Mouse (Mus musculus) liver, embryonic 16.5 days (tissue): Measurements from ENCODE around the gene Spata1. TPM values are rescaled to one million over a fixed set of nuclear protein-coding genes. Genes with fewer than 3 reads are reported as not detected.

ENCODE experiments used
- ATAC-seq: fragments of 200-750 bp; cut with Nextera tagmentation; 2 replicates; pipeline ENCODE4 v1.8.0; 2017; ENCODE audit warnings: low read depth, mild to moderate bottlenecking, moderate number of reproducible peaks, moderate library complexity
- H3K27ac ChIP-seq: fragments of 300-500 bp; sonication (generic); 2 replicates; pipeline ENCODE4 v1.5.1; 2014; ENCODE audit warnings: mild to moderate bottlenecking, low read length
- H3K27me3 ChIP-seq: fragments of 300-500 bp; sonication (generic); 2 replicates; pipeline ENCODE4 v1.6.1; 2014; ENCODE audit warnings: low read depth, low read length, mixed read lengths; ENCODE audit not compliant: control insufficient read depth, insufficient read depth
- H3K36me3 ChIP-seq: fragments of 300-500 bp; sonication (generic); 2 replicates; pipeline ENCODE4 v1.6.1; 2014; ENCODE audit warnings: mild to moderate bottlenecking; ENCODE audit not compliant: control insufficient read depth, insufficient read depth
- H3K4me1 ChIP-seq: fragments of 300-500 bp; sonication (generic); 2 replicates; pipeline ENCODE4 v1.6.1; 2014; ENCODE audit warnings: low read depth, low read length, mixed read lengths; ENCODE audit not compliant: control insufficient read depth
- H3K4me2 ChIP-seq: fragments of 300-500 bp; sonication (generic); 2 replicates; pipeline ENCODE4 v1.6.1; 2014; ENCODE audit warnings: low read depth, low read length, mixed read lengths
- H3K4me3 ChIP-seq: fragments of 300-500 bp; sonication (generic); 2 replicates; pipeline ENCODE4 v1.5.1; 2014; ENCODE audit warnings: low read depth, mild to moderate bottlenecking, low read length
- H3K9ac ChIP-seq: fragments of 300-500 bp; sonication (generic); 2 replicates; pipeline ENCODE4 v1.6.1; 2014; ENCODE audit warnings: low read depth, low read length
- H3K9me3 ChIP-seq: fragments of 300-500 bp; sonication (generic); replicated peaks from 2 replicates; pipeline ENCODE4 v1.6.1; 2016; ENCODE audit warnings: low read length; ENCODE audit not compliant: control insufficient read depth
- WGBS: fragments of 180-500 bp; shearing (Covaris S2); extraction: QIAGEN DNeasy Blood & Tissue Kit; methylation state at CpG from one replicate; pipeline ENCODE4 v1.1.7; 2014; ENCODE audit not compliant: insufficient replicate concordance; 5-methylcytosine and 5-hydroxymethylcytosine counted together
- polyA plus RNA-seq: library from polyadenylated mRNA; unstranded; fragments of >200 nt; fragmentation: Nextera tagmentation; extraction: Ambion mirVana; gene quantifications from 2 replicates; pipeline ENCODE4 v1.2.1, GENCODE M21; 2015

Spata1 gene
- polyA plus RNA-seq, 1 experiment from 2014 or later = 1.1 TPM

GRCm38 (mm10) chr3:146419992-146420537 lies 79.5 kb downstream of the Spata1 start:
- H3K36me3 ChIP-seq = peaks cover 68% of the 10 kb centered on the region
- ATAC-seq = no peak
- 76% methylated on average over 15 of the region's 15 CpGs for WGBS

GRCm38 (mm10) chr3:146419534-146419933 lies 80.0 kb downstream of the Spata1 start:
- no peak for ATAC-seq
- H3K4me1 ChIP-seq = no peaks in the 10 kb centered on the region; the same call in 1 of the 2 replicates
- H3K4me2 ChIP-seq = no peak overlapping the region
- 87% methylated on average over 9 of the region's 9 CpGs for WGBS
- H3K4me3 ChIP-seq = no peak overlapping the region
- H3K27me3 ChIP-seq = no peaks in the 10 kb centered on the region
- no peak overlapping the region for H3K27ac ChIP-seq
- peaks cover 63% of the 10 kb centered on the region for H3K36me3 ChIP-seq
- H3K9me3 ChIP-seq = no peaks in the 10 kb centered on the region
- H3K9ac ChIP-seq = no peak overlapping the region

More at GRCm38 (mm10) chr3:146419992-146420537, 79.5 kb downstream of the Spata1 start:
- Histone ChIP-seq H3K9ac (no peak overlapping the region), H3K27me3 (no peaks in the 10 kb centered on the region), H3K4me3 (no peak overlapping the region), H3K4me2 (no peak overlapping the region), H3K9me3 (no peaks in the 10 kb centered on the region), H3K4me1 (no peaks in the 10 kb centered on the region), H3K27ac (no peak overlapping the region)

- WGBS = 44% methylated on average over 7 of the region's 7 CpGs
- Histone ChIP-seq H3K9me3 (no peaks in the 10 kb centered on the region), H3K4me3 (no peak overlapping the region), H3K9ac (no peak overlapping the region), H3K36me3 (peaks cover 63% of the 10 kb centered on the region), H3K4me1 (no peaks in the 10 kb centered on the region; the same call in 1 of the 2 replicates), H3K27ac (no peak overlapping the region), H3K4me2 (no peak overlapping the region), H3K27me3 (no peaks in the 10 kb centered on the region)
- no peak for ATAC-seq
Measured at GRCm38 (mm10) chr3:146418901-146419300, 80.7 kb downstream of the Spata1 start.

GRCm38 (mm10) chr3:146417873-146418272 lies 81.7 kb downstream of the Spata1 start:
- Histone ChIP-seq H3K9me3 (no peaks in the 10 kb centered on the region), H3K4me1 (no peaks in the 10 kb centered on the region; the same call in 1 of the 2 replicates), H3K27me3 (no peaks in the 10 kb centered on the region), H3K36me3 (peaks cover 53% of the 10 kb centered on the region), H3K27ac (no peak overlapping the region), H3K4me2 (no peak overlapping the region), H3K4me3 (no peak overlapping the region), H3K9ac (no peak overlapping the region)
- WGBS = 87% methylated on average over 8 of the region's 8 CpGs
- ATAC-seq = no peak

GRCm38 (mm10) chr3:146414555-146414954 lies 85.0 kb downstream of the Spata1 start:
- H3K4me1 ChIP-seq = peaks cover 27% of the 10 kb centered on the region
- H3K36me3 ChIP-seq = peaks cover 24% of the 10 kb centered on the region
- no peak overlapping the region for H3K4me3 ChIP-seq
- H3K9me3 ChIP-seq = no peaks in the 10 kb centered on the region
- ATAC-seq = no peak
- H3K27ac ChIP-seq = no peak overlapping the region
- H3K4me2 ChIP-seq = no peak overlapping the region
- H3K9ac ChIP-seq = no peak overlapping the region
- WGBS = 90% methylated on average over 12 of the region's 12 CpGs
- H3K27me3 ChIP-seq = no peaks in the 10 kb centered on the region

- WGBS = 82% methylated on average over 4 of the region's 4 CpGs
- Histone ChIP-seq H3K9ac (no peak overlapping the region), H3K27ac (no peak overlapping the region), H3K9me3 (no peaks in the 10 kb centered on the region), H3K4me3 (no peak overlapping the region), H3K27me3 (no peaks in the 10 kb centered on the region), H3K36me3 (peaks cover 18% of the 10 kb centered on the region), H3K4me2 (no peak overlapping the region), H3K4me1 (peaks cover 32% of the 10 kb centered on the region)
- ATAC-seq = no peak
Measured at GRCm38 (mm10) chr3:146413992-146414391, 85.6 kb downstream of the Spata1 start.

GRCm38 (mm10) chr3:146413016-146413415 lies 86.5 kb downstream of the Spata1 start:
- peaks cover 10% of the 10 kb centered on the region for H3K36me3 ChIP-seq
- ATAC-seq = no peak

GRCm38 (mm10) chr3:146412480-146412879 lies 87.1 kb downstream of the Spata1 start:
- Histone ChIP-seq H3K9me3 (no peaks in the 10 kb centered on the region), H3K4me2 (no peak overlapping the region), H3K9ac (no peak overlapping the region), H3K27me3 (no peaks in the 10 kb centered on the region), H3K36me3 (peaks cover 9% of the 10 kb centered on the region), H3K27ac (no peak overlapping the region), H3K4me3 (no peak overlapping the region), H3K4me1 (peaks cover 47% of the 10 kb centered on the region)
- WGBS = 90% methylated on average over 7 of the region's 7 CpGs
- no peak for ATAC-seq

More at GRCm38 (mm10) chr3:146413016-146413415, 86.5 kb downstream of the Spata1 start:
- 89% methylated on average over 13 of the region's 13 CpGs for WGBS
- Histone ChIP-seq H3K4me1 (peaks cover 42% of the 10 kb centered on the region), H3K4me2 (no peak overlapping the region), H3K27ac (no peak overlapping the region), H3K27me3 (no peaks in the 10 kb centered on the region), H3K4me3 (no peak overlapping the region), H3K9ac (no peak overlapping the region), H3K9me3 (no peaks in the 10 kb centered on the region)

- Histone ChIP-seq H3K27ac (no peak overlapping the region), H3K36me3 (peaks cover 8% of the 10 kb centered on the region), H3K9me3 (no peaks in the 10 kb centered on the region), H3K27me3 (no peaks in the 10 kb centered on the region), H3K4me1 (peaks cover 52% of the 10 kb centered on the region), H3K9ac (no peak overlapping the region), H3K4me2 (no peak overlapping the region), H3K4me3 (no peak overlapping the region)
- ATAC-seq = no peak
- WGBS = 81% methylated on average over 2 of the region's 2 CpGs
Measured at GRCm38 (mm10) chr3:146412008-146412407, 87.5 kb downstream of the Spata1 start.
